Mouse (Mus musculus): Measurements from ENCODE around the gene Cept1. TPM values are rescaled to one million over a fixed set of nuclear protein-coding genes. Genes with fewer than 3 reads are reported as not detected.

Cept1 gene
- total and polyA plus RNA-seq, 3 experiments: 10.5 to 22.1 (median 19.3) TPM

DNA sequence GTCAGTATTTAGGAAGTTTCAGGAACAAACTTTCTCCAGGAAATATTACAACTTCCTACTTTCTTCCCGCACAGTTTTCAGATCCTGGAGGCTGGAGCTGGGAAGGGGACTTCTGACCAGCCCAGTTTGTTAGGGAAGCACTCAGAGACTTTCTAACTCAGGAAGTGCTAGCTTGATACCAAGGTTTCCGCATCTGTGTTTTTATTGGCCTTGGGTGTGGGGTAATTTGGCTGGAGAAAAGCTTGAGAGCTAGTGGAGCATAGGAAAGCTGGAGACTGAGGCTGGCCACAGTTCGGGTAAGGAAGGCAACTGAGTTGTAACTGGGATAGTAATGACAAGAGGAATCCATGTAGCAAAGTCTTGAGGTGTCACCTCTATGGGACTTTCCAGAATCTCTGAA lies 53.7 kb downstream of the Cept1 start:
- intact Hi-C loops (cut with DNase I): no loop called here
- Histone ChIP-seq H3K27me3 (ENCODE audit: control insufficient read depth, insufficient read depth, low read length) (no peaks in the 10 kb centered on the region), H3K79me2 (replicated peaks; ENCODE audit: control insufficient read depth, insufficient read depth, low read length) (no peaks in the 10 kb centered on the region), H3K4me1 (ENCODE audit: control insufficient read depth, insufficient read depth, low read length) (peaks cover 9% of the 10 kb centered on the region), H3K9ac (ENCODE audit: low read depth, low read length) (no peak overlapping the region), H3K36me3 (ENCODE audit: control insufficient read depth, insufficient read depth, low read length) (no peaks in the 10 kb centered on the region), H3K4me3 (no peak overlapping the region), H3K27ac (no peak overlapping the region)
- WGBS: 35% methylated on average over 3 of the region's 3 CpGs
- no peak for DNase-seq
- no peak for TF ChIP-seq EP300 (IDR thresholded peaks at IDR 0.05; ENCODE audit: insufficient read depth, low read depth, low read length)
- TF ChIP-seq POLR2A (IDR thresholded peaks at IDR 0.05; ENCODE audit: insufficient read depth, low read depth, low read length): no peak
- no peak for TF ChIP-seq CTCF (IDR thresholded peaks at IDR 0.05)

DNA sequence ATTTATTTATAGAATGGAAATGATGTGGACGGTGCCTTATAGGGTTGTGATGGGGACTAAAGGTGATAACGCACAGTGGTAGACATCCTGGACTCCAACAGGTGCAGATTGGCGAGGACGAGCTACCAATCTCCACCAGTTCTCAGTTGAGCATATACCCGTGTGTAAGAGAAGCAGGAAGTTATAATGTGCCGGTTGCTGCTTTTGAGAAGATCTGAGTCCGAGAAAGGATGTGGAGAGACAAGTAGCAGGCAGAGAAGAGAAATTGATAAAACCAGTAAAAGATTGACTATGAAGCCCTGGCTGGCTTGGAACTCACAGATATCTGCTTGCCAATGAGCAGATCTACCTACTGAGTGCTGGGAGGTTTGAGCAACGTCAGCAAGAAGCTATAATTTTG lies 54.4 kb downstream of the Cept1 start:
- DNase-seq: no peak
- Histone ChIP-seq H3K9ac (ENCODE audit: low read depth, low read length) (no peak overlapping the region), H3K27me3 (ENCODE audit: control insufficient read depth, insufficient read depth, low read length) (no peaks in the 10 kb centered on the region), H3K27ac (no peak overlapping the region), H3K79me2 (replicated peaks; ENCODE audit: control insufficient read depth, insufficient read depth, low read length) (no peaks in the 10 kb centered on the region), H3K4me1 (ENCODE audit: control insufficient read depth, insufficient read depth, low read length) (peaks cover 9% of the 10 kb centered on the region), H3K4me3 (no peak overlapping the region), H3K36me3 (ENCODE audit: control insufficient read depth, insufficient read depth, low read length) (no peaks in the 10 kb centered on the region)
- intact Hi-C loops (cut with DNase I): no loop called here
- TF ChIP-seq EP300 (IDR thresholded peaks at IDR 0.05; ENCODE audit: insufficient read depth, low read depth, low read length) (no peak), POLR2A (IDR thresholded peaks at IDR 0.05; ENCODE audit: insufficient read depth, low read depth, low read length) (no peak), CTCF (IDR thresholded peaks at IDR 0.05) (no peak)
- 71% methylated on average over 8 of the region's 8 CpGs for WGBS

DNA sequence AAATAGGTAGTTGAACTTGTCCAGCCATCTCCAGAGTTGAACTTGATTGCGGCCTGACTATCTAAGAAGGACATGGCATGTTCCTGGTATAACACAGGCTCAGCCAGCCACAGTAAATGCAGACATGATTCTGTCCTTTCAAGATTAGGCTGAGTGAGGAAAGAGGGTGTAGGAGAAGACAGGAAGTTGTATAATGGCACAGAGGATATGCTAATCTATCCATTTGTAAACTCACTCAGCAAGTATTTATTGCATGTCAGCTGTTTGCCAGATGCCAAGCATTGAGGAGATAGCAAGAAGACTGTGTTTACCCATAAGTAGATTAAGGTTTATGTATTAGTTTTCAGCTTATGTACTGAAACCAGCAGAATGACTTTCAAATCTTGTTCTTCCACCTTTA lies 54.9 kb downstream of the Cept1 start:
- H3K27ac ChIP-seq: no peak overlapping the region
- H3K27me3 ChIP-seq (ENCODE audit: control insufficient read depth, insufficient read depth, low read length): no peaks in the 10 kb centered on the region
- 78% methylated on average over 1 of the region's 1 CpGs for WGBS

DNA sequence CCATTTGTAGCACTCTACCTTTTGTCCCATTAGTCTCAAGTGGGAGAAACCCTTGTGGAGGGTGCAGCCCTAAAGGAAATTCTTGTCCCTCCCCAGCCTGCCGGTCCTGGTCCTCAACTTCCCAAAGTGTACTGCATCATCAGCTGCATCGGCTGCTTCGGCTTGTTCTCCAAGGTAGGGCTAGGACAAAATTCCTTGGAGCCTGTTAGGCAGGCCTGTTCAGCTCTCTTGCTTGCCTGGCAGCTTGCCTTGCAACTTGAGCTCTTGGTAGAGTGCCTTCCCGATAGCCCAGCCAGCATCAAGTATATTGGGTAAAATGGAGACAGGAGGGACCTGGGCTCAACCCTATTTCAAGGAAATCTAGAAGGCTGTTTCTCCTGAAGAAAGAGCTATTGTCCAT lies 57.4 kb downstream of the Cept1 start:
- Histone ChIP-seq H3K4me1 (ENCODE audit: control insufficient read depth, insufficient read depth, low read length) (peaks cover 8% of the 10 kb centered on the region), H3K36me3 (ENCODE audit: control insufficient read depth, insufficient read depth, low read length) (no peaks in the 10 kb centered on the region), H3K9ac (ENCODE audit: low read depth, low read length) (no peak overlapping the region), H3K27me3 (ENCODE audit: control insufficient read depth, insufficient read depth, low read length) (no peaks in the 10 kb centered on the region), H3K27ac (no peak overlapping the region), H3K79me2 (replicated peaks; ENCODE audit: control insufficient read depth, insufficient read depth, low read length) (no peaks in the 10 kb centered on the region), H3K4me3 (no peak overlapping the region)
- DNase-seq: no peak
- WGBS: 72% methylated on average over 4 of the region's 4 CpGs
- intact Hi-C loops (cut with DNase I): no loop called here
- no peak for TF ChIP-seq CTCF (IDR thresholded peaks at IDR 0.05)
- no peak for TF ChIP-seq EP300 (IDR thresholded peaks at IDR 0.05; ENCODE audit: insufficient read depth, low read depth, low read length)
- TF ChIP-seq POLR2A (IDR thresholded peaks at IDR 0.05; ENCODE audit: insufficient read depth, low read depth, low read length): no peak

More for the DNA sequence above, 54.9 kb downstream of the Cept1 start:
- H3K4me3 ChIP-seq: no peak overlapping the region
- intact Hi-C loops (cut with DNase I): no loop called here
- H3K9ac ChIP-seq (ENCODE audit: low read depth, low read length): no peak overlapping the region
- no peak for DNase-seq
- TF ChIP-seq CTCF (IDR thresholded peaks at IDR 0.05): no peak
- TF ChIP-seq EP300 (IDR thresholded peaks at IDR 0.05; ENCODE audit: insufficient read depth, low read depth, low read length): no peak
- no peak for TF ChIP-seq POLR2A (IDR thresholded peaks at IDR 0.05; ENCODE audit: insufficient read depth, low read depth, low read length)
- H3K4me1 ChIP-seq (ENCODE audit: control insufficient read depth, insufficient read depth, low read length): peaks cover 9% of the 10 kb centered on the region
- H3K36me3 ChIP-seq (ENCODE audit: control insufficient read depth, insufficient read depth, low read length): no peaks in the 10 kb centered on the region
- H3K79me2 ChIP-seq (replicated peaks; ENCODE audit: control insufficient read depth, insufficient read depth, low read length): no peaks in the 10 kb centered on the region

DNA sequence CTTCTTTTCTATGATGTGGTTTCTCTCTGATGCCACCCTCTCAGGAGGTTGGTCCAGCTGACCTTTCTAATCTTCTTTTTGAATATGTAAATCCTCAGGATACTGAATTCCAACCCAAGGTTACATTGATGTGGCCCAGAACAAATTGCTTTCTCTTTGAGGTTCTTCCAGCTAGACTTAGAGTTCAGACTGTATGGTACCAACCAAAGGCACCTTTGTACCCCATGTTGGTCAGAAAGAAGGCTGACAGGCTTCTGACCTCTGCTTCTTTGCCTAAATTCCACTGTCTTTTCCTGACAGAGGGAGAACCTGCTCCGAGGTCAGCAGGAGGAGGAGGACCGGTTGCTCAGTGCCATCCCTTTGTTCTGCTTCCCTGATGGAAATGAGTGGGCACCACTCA lies 60.1 kb downstream of the Cept1 start:
- Histone ChIP-seq H3K4me3 (no peak overlapping the region), H3K79me2 (replicated peaks; ENCODE audit: control insufficient read depth, insufficient read depth, low read length) (no peaks in the 10 kb centered on the region), H3K9ac (ENCODE audit: low read depth, low read length) (no peak overlapping the region), H3K27ac (no peak overlapping the region), H3K4me1 (ENCODE audit: control insufficient read depth, insufficient read depth, low read length) (peaks cover 4% of the 10 kb centered on the region), H3K36me3 (ENCODE audit: control insufficient read depth, insufficient read depth, low read length) (no peaks in the 10 kb centered on the region), H3K27me3 (ENCODE audit: control insufficient read depth, insufficient read depth, low read length) (no peaks in the 10 kb centered on the region)
- no peak for TF ChIP-seq EP300 (IDR thresholded peaks at IDR 0.05; ENCODE audit: insufficient read depth, low read depth, low read length)
- TF ChIP-seq CTCF (IDR thresholded peaks at IDR 0.05): no peak
- no peak for TF ChIP-seq POLR2A (IDR thresholded peaks at IDR 0.05; ENCODE audit: insufficient read depth, low read depth, low read length)
- DNase-seq: no peak
- intact Hi-C loops (cut with DNase I): no loop called here
- 88% methylated on average over 2 of the region's 2 CpGs for WGBS

DNA sequence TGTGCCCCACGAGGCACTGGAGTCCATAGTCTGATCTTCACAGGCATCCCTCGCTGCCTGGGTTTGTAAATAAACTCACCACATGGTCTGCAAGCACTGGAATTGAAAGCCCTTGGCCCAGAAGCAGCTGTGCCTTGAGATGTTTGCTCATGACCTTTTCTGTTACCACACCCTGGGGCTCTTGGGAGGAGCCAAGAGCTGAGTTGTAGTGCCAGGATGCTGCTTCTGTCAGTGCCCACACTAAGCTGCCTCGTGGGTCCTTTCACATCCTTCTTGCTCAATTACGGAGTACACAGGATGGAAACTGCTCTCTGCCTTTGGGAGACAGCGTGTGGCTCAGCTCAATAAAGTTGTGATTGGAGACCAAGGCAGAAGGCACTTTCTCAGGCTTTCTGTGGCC lies 61.8 kb downstream of the Cept1 start:
- H3K4me1 ChIP-seq (ENCODE audit: control insufficient read depth, insufficient read depth, low read length): peaks cover 4% of the 10 kb centered on the region
- H3K9ac ChIP-seq (ENCODE audit: low read depth, low read length): no peak overlapping the region
- no peak overlapping the region for H3K27ac ChIP-seq
- intact Hi-C loops (cut with DNase I): no loop called here
- no peaks in the 10 kb centered on the region for H3K36me3 ChIP-seq (ENCODE audit: control insufficient read depth, insufficient read depth, low read length)
- peak in 1 of 2 experiments; percentile 33 for DNase-seq
- TF ChIP-seq CTCF (IDR thresholded peaks at IDR 0.05): no peak
- no peak for TF ChIP-seq EP300 (IDR thresholded peaks at IDR 0.05; ENCODE audit: insufficient read depth, low read depth, low read length)
- TF ChIP-seq POLR2A (IDR thresholded peaks at IDR 0.05; ENCODE audit: insufficient read depth, low read depth, low read length): no peak
- H3K27me3 ChIP-seq (ENCODE audit: control insufficient read depth, insufficient read depth, low read length): no peaks in the 10 kb centered on the region
- 73% methylated on average over 5 of the region's 5 CpGs for WGBS
- H3K79me2 ChIP-seq (replicated peaks; ENCODE audit: control insufficient read depth, insufficient read depth, low read length): no peaks in the 10 kb centered on the region
- H3K4me3 ChIP-seq: no peak overlapping the region

All from heart, adult 2 months (tissue).